Mouse (Mus musculus) spleen, postnatal 4 days (tissue): ENCODE measurements around the gene Slc17a8.

ENCODE experiments used
- DNase-seq, 2 experiments: peaks; one replicate each; pipeline ENCODE4 v3.0.0; 2022; ENCODE audit warnings: low spot score in 2 of 2

Gene Slc17a8

DNA sequence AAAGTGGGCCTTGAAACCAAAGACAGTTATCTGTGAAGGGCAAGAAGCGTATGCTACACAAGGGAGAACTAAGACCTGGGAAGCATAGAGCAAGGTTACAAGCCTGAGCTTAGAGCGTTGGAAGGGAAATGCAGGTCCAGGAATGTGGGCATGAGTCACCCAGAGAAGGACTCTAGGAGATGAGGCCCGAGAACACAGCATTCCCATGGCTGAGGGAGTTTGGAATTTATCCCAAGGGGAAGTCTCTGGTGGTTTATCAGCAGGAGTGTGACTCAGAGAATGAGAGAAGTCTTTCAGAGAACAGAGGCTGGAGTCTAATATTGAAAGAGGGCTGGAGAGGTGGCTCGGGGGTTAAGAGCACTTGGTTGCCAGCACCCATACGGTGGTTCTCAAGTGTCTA is 94.0 kb downstream of the Slc17a8 start:
- no peak for DNase-seq

DNA sequence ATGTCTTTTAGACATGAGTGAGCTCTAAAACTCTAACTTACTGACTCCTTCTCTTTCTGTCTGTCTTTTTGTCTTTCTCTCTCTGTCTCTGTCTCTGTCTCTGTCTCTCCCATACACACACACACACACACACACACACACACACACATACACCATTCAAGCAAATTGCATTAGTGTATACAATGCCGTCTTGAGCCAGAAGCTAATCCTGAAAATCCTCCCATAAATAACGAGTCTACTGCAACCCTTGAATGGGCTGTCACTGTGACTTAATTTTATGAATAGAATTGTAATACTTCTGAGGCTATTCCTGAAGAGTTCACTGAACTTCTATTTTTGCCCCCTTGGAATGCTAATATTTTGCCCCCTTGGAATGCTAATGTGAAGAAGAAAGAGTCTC is 95.2 kb downstream of the Slc17a8 start:
- DNase-seq = no peak
